Mouse (Mus musculus) heart, postnatal 0 days (tissue): ENCODE measurements at regions not wholly inside any gene's neighbourhood (a gene's known extent, or its start where the extent isn't known, plus 50 kb on each side); places are given as distances from the start of the nearest gene placed in this dataset.

Source experiments
- ATAC-seq: fragments of 200-750 bp; cut with Nextera tagmentation; 2 replicates; pipeline ENCODE4 v1.8.0; 2017; ENCODE audit warnings: low read depth, moderate number of reproducible peaks, moderate library complexity; ENCODE audit not compliant: insufficient read depth
- DNase-seq: peaks from one replicate; pipeline ENCODE4 v3.0.0-alpha.2; 2016; ENCODE audit warnings: low spot score
- H3K27ac ChIP-seq: fragments of 300-500 bp; sonication (generic); 2 replicates; pipeline ENCODE4 v1.5.1; 2014; ENCODE audit warnings: low read depth, mild to moderate bottlenecking
- H3K27me3 ChIP-seq: fragments of 300-500 bp; sonication (generic); 2 replicates; pipeline ENCODE4 v1.6.1; 2014; ENCODE audit warnings: low read length, mixed read lengths; ENCODE audit not compliant: control insufficient read depth, insufficient read depth
- H3K36me3 ChIP-seq: fragments of 300-500 bp; sonication (generic); replicated peaks from 2 replicates; pipeline ENCODE4 v1.6.1; 2014; ENCODE audit warnings: low read length, mixed read lengths; ENCODE audit not compliant: control insufficient read depth, insufficient read depth
- H3K4me1 ChIP-seq: fragments of 300-500 bp; sonication (generic); 2 replicates; pipeline ENCODE4 v1.6.1; 2014; ENCODE audit warnings: antibody characterized with exemption; ENCODE audit not compliant: control insufficient read depth, insufficient read depth
- H3K4me2 ChIP-seq: fragments of 300-500 bp; sonication (generic); 2 replicates; pipeline ENCODE4 v1.6.1; 2014; ENCODE audit warnings: low read depth, mild to moderate bottlenecking, low read length, moderate library complexity
- H3K4me3 ChIP-seq: fragments of 300-500 bp; sonication (generic); 2 replicates; pipeline ENCODE4 v1.5.1; 2014; ENCODE audit warnings: low read depth, low read length
- H3K9ac ChIP-seq: fragments of 300-500 bp; sonication (generic); replicated peaks from 2 replicates; pipeline ENCODE4 v1.6.1; 2014; ENCODE audit warnings: low read depth, low read length, mixed read lengths
- H3K9me3 ChIP-seq: fragments of 300-500 bp; sonication (generic); replicated peaks from 2 replicates; pipeline ENCODE4 v1.6.1; 2016; ENCODE audit warnings: low read length; ENCODE audit not compliant: control insufficient read depth
- CTCF ChIP-seq: IDR thresholded peaks from 2 replicates; pipeline ENCODE4 v1.5.1; 2016; ENCODE audit warnings: antibody characterized with exemption, control low read depth, low read depth
- EP300 ChIP-seq: IDR thresholded peaks from 2 replicates; pipeline ENCODE4 v1.6.1; 2016; ENCODE audit warnings: antibody characterized with exemption, low read depth
- WGBS: fragments of 180-500 bp; shearing (Covaris S2); extraction: QIAGEN DNeasy Blood & Tissue Kit; methylation state at CpG from one replicate; pipeline ENCODE4 v1.1.7; 2014; 5-methylcytosine and 5-hydroxymethylcytosine counted together

GRCm38 (mm10) chr15:93731161-93731560 lies 135.5 kb upstream of the Prickle1 start:
- H3K4me2 ChIP-seq = no peak overlapping the region
- WGBS = 79% methylated on average over 6 of the region's 6 CpGs

GRCm38 (mm10) chr15:93715443-93715842 lies 119.8 kb upstream of the Prickle1 start:
- ATAC-seq (no peak), DNase-seq (no peak)
- Histone ChIP-seq H3K27ac (no peak overlapping the region), H3K4me1 (no peaks in the 10 kb centered on the region; the same call in 1 of the 2 replicates), H3K9ac (no peak overlapping the region), H3K27me3 (no peaks in the 10 kb centered on the region), H3K36me3 (no peaks in the 10 kb centered on the region), H3K9me3 (no peaks in the 10 kb centered on the region), H3K4me3 (no peak overlapping the region), H3K4me2 (no peak overlapping the region)
- no peak for TF ChIP-seq EP300
- no peak for TF ChIP-seq CTCF
- WGBS = 84% methylated on average over 4 of the region's 4 CpGs

More at GRCm38 (mm10) chr15:93731161-93731560, 135.5 kb upstream of the Prickle1 start:
- no peak overlapping the region for H3K27ac ChIP-seq
- H3K36me3 ChIP-seq = no peaks in the 10 kb centered on the region
- ATAC-seq (no peak), DNase-seq (no peak)
- no peaks in the 10 kb centered on the region for H3K9me3 ChIP-seq
- no peaks in the 10 kb centered on the region for H3K27me3 ChIP-seq
- no peak overlapping the region for H3K9ac ChIP-seq
- no peak overlapping the region for H3K4me3 ChIP-seq
- TF ChIP-seq CTCF (no peak), EP300 (no peak)
- 0 out of 2 replicates have a peak, but pooled peaks cover 6% of the 10 kb centered on the region for H3K4me1 ChIP-seq

DNA sequence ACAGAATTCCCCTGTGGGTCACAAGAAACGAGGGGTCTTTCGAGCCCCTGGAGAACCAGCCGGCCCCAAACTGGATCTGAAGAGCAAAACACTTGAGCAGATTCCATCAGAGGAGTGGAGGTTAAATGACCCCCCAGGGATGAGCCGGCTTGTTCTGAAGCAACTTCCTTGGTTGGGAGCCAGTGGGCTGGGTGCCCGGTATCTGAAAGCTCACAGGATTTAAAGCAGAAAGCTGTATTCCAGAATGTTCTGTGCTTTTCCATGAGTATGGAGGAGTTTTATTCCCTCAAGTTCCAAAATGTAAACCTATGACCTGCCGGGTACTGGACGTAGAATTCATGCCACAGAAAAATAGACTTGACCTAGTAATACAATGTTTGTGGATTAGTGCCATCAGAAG lies 117.7 kb upstream of the Prickle1 start:
- ATAC-seq = no peak

DNA sequence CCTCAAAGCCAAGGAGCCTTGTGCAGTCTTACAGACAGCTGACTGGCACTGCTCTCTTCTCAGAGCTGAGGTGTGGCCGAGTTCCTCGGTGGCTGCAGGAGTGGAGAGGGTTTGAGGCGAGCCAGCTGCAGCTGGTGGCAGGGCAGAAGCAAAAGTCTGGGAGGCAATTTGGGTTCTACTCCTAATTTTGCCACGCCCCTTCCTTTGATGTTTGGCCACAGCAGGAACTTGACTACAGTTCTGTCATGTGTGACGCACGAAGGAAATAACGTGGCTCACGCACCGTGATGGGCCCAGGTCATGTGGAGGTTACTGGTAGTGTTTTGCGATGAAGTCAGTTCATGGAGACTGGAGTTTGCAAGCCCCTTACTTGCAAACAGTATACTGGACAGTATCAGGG lies 116.9 kb upstream of the Prickle1 start:
- peaks cover 7% of the 10 kb centered on the region; the same call in 1 of the 2 replicates for H3K4me1 ChIP-seq
- WGBS = 72% methylated on average over 10 of the region's 10 CpGs
- no peak overlapping the region for H3K4me2 ChIP-seq
- no peak for ATAC-seq
- no peaks in the 10 kb centered on the region for H3K36me3 ChIP-seq
- TF ChIP-seq CTCF (no peak), EP300 (no peak)
- no peak overlapping the region for H3K27ac ChIP-seq
- DNase-seq = no peak
- no peak overlapping the region for H3K9ac ChIP-seq
- no peak overlapping the region for H3K4me3 ChIP-seq
- H3K9me3 ChIP-seq = no peaks in the 10 kb centered on the region
- no peaks in the 10 kb centered on the region for H3K27me3 ChIP-seq

More for the DNA sequence above, 117.7 kb upstream of the Prickle1 start:
- H3K9ac ChIP-seq = no peak overlapping the region
- H3K9me3 ChIP-seq = no peaks in the 10 kb centered on the region
- H3K27ac ChIP-seq = no peak overlapping the region
- 58% methylated on average over 7 of the region's 7 CpGs for WGBS
- H3K36me3 ChIP-seq = no peaks in the 10 kb centered on the region
- H3K4me2 ChIP-seq = no peak overlapping the region
- DNase-seq = no peak
- H3K4me1 ChIP-seq = peaks cover 3% of the 10 kb centered on the region; the same call in 1 of the 2 replicates
- H3K27me3 ChIP-seq = no peaks in the 10 kb centered on the region
- TF ChIP-seq CTCF (no peak), EP300 (no peak)
- H3K4me3 ChIP-seq = no peak overlapping the region

GRCm38 (mm10) chr15:93711150-93711784 lies 115.6 kb upstream of the Prickle1 start:
- Histone ChIP-seq H3K4me3 (no peak overlapping the region), H3K27me3 (no peaks in the 10 kb centered on the region), H3K9me3 (no peaks in the 10 kb centered on the region), H3K4me1 (peaks cover 7% of the 10 kb centered on the region; the same call in 1 of the 2 replicates), H3K27ac (no peak overlapping the region), H3K36me3 (no peaks in the 10 kb centered on the region), H3K9ac (no peak overlapping the region), H3K4me2 (no peak overlapping the region)
- ATAC-seq = no peak
- no peak for DNase-seq
- TF ChIP-seq CTCF (no peak), EP300 (no peak)
- 85% methylated on average over 13 of the region's 13 CpGs for WGBS
